In genomic region chr5:72850926-72851673, GRCm38 (mm10) we compare ENCODE assay signal across 1 mouse cellular context.
TF ChIP-seq lines count a peak whose summit lies in the region.

No protein-coding gene starts in this region.

TF ChIP-seq in MEL, 35 proteins besides CTCF, POLR2A, EP300 and RAD21 (continued from another document):
- TF ChIP-seq MAZ (IDR thresholded peaks at IDR 0.05; ENCODE audit: low read depth, low read length) (no peak), E2F4 (IDR thresholded peaks at IDR 0.05; ENCODE audit: borderline replicate concordance, low read depth, low read length) (0 out of 2 replicates have a peak, but pooled peaks have one; percentile 23), CHD1 (IDR thresholded peaks at IDR 0.05; ENCODE audit: low read depth, low read length) (peak; percentile 96; the same call in 1 of the 2 replicates), POLR2AphosphoS2 (IDR thresholded peaks at IDR 0.05; ENCODE audit: low read length) (no peak; the same call in 1 of the 2 replicates), RCOR1 (IDR thresholded peaks at IDR 0.05; ENCODE audit: low read depth, low read length) (peak; percentile 86), ZKSCAN1 (IDR thresholded peaks at IDR 0.05; ENCODE audit: low read depth, low read length) (0 out of 2 replicates have a peak, but pooled peaks have one; percentile 41), SMC3 (IDR thresholded peaks at IDR 0.05; ENCODE audit: low read depth, low read length) (no peak), MYB (IDR thresholded peaks at IDR 0.05; ENCODE audit: low read depth, low read length) (peak; percentile 24; the same call in 1 of the 2 replicates), ZNF384 (IDR thresholded peaks at IDR 0.05; ENCODE audit: low read depth, low read length) (no peak), CHD2 (IDR thresholded peaks at IDR 0.05; ENCODE audit: low read length) (no peak), NRF1 (IDR thresholded peaks at IDR 0.05; ENCODE audit: insufficient read depth, low read depth, low read length, poor library complexity, severe bottlenecking) (no peak), UBTF (IDR thresholded peaks at IDR 0.05; ENCODE audit: borderline replicate concordance, insufficient read depth, low read depth, low read length) (no peak), TCF12 (IDR thresholded peaks at IDR 0.05; ENCODE audit: low read depth, low read length) (peak; percentile 90), ZMIZ1 (IDR thresholded peaks at IDR 0.05; ENCODE audit: low read depth, low read length) (peak; percentile 43; the same call in 1 of the 2 replicates), KAT2A (conservative IDR thresholded peaks at IDR 0.05; ENCODE audit: low read depth, low read length) (no peak), MAFK (IDR thresholded peaks at IDR 0.05; ENCODE audit: borderline replicate concordance, low read depth, low read length) (no peak), TBP (IDR thresholded peaks at IDR 0.05; ENCODE audit: low read depth, low read length) (peak; percentile 15; the same call in 1 of the 2 replicates), NELFE (IDR thresholded peaks at IDR 0.05; ENCODE audit: low read depth, low read length) (peak; percentile 15; the same call in 1 of the 2 replicates), SIN3A (IDR thresholded peaks at IDR 0.05; ENCODE audit: low read length) (peak; percentile 60; the same call in 1 of the 2 replicates), USF1 (IDR thresholded peaks at IDR 0.05; ENCODE audit: low read depth, low read length) (no peak)
TF ChIP-seq in MEL: peak in this region for 16.
